Mouse (Mus musculus) monocyte, adult 5-6 weeks (primary cell): ENCODE data around the gene Oscp1. TPM values are rescaled to one million over a fixed set of nuclear protein-coding genes. Genes with fewer than 3 reads are reported as not detected.

ENCODE experiments used
- ATAC-seq: fragments of 153-309, 156-312 bp; replicated peaks from 2 replicates; pipeline ENCODE4 v1.8.0; 2017; ENCODE audit warnings: mild to moderate bottlenecking; ENCODE audit not compliant: low TSS enrichment, insufficient number of reproducible peaks, severe bottlenecking, poor library complexity, low FRiP score
- total RNA-seq: library from RNA; stranded (forward); fragments of 200-1000, 200-491, 200-594 nt; gene quantifications from 3 replicates; pipeline ENCODE4 v1.2.3, GENCODE M21; 2017

Gene Oscp1
- total RNA-seq, 1 experiment from 2014 or later: 0.19 TPM

GRCm38 (mm10) chr4:126131290-126132121 is 73.1 kb downstream of the Oscp1 start:
- ATAC-seq: peak; percentile 70

GRCm38 (mm10) chr4:126132636-126133264 is 74.4 kb downstream of the Oscp1 start:
- no peak for ATAC-seq

DNA sequence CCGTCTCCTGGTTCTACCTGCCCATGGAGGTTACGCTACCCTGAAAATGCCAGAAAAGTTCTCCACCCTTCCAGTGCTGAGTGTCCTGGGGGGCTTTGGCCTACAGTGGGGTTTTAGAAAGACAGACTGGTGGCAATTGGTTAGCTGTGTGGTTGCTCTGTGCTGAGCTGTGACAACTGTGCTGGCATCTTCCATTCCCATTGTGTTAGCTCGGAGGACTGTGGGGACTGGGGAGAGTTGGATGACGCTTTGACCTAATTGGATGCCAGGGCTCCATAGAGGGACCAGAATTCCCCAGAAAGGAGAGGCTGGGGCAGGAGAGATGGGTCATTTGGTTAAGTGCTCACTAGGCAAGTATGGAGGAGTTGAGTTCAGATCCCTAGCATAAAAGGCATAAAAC is 75.9 kb downstream of the Oscp1 start:
- no peak for ATAC-seq

DNA sequence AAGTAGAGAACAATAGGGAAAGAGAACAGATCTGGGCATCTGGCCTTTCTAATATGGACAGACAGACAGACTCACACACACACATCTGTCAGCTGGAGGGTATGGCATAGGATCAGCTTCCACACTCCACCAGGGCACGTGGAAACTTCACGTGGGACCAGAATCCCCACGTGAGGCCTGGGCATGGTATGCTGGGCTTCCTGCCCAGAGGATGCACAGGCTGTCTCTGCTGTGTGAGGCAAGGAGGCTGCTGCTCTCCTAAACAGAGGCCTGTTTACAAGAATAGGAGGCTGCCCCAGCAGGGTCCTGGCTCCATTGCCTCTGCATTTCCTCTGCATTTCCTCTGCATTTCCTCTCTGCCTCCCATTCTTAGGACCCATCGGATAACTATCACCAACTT is 76.3 kb downstream of the Oscp1 start:
- no peak for ATAC-seq

DNA sequence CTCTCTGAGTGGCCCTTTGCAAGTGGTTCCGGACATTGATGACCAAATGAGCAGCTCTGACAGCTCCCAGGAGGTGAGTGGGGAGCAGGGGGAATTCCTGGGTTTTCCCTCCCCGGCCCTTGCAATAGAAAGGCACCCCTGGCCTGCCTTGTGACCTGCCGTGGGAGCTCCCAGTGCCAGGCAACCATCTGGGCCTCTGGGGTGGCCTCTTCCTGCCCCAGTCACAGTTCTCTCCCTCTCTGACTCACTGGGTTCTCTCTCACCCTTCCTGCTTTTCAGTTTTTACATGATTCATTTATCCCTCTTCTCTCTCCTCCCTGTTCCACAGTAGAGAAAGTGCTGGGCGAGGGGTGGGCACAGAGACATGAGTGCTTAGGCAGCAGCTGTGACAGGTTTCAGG is 79.4 kb downstream of the Oscp1 start:
- ATAC-seq: no peak

DNA sequence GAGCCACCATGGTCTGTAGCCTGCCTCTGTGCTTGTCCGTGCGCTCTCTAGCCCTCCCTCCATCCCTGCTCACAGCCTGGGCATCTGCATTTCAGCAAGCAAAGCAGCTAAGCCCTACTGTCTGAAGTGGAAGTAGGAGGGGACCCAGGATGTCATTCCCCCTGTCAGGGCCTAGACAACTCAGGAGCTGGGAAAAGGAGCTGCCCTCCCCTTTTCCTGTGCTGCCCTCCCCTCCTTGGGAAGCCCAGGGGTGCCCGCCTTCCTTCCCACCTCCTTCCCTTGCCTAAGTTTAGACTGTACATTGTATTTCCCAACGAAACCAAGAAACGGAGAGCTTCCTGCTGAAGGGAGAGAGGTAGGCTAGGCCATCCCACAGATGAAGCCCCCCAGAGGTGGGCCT is 82.7 kb downstream of the Oscp1 start:
- no peak for ATAC-seq

Other genes with a start within 250 kb of the Oscp1 start
- 57.1 to 78.5 TPM (median 70.8 TPM) in 3 replicates for gene Csf3r, start 34.0 kb upstream of the Oscp1 start, total RNA-seq
- gene Mrps15, start 11.6 kb upstream of the Oscp1 start, total RNA-seq: 20.1 to 47.3 TPM (median 29.8 TPM) in 3 replicates
- gene Lsm10, start 38.1 kb downstream of the Oscp1 start, total RNA-seq: 14.4 to 20.7 TPM (median 16.1 TPM) in 3 replicates
- 37.1 to 68.5 TPM (median 61.2 TPM) in 3 replicates for gene Stk40, start 45.4 kb downstream of the Oscp1 start, total RNA-seq
- gene Eva1b, start 89.2 kb downstream of the Oscp1 start, total RNA-seq: 1.2 to 2.6 TPM (median 2.5 TPM) in 3 replicates
- gene Sh3d21, start 104.9 kb downstream of the Oscp1 start, total RNA-seq: 0.19 to 1.3 TPM in 2 of 3 replicates, not detected in the other
- 431 to 662 TPM (median 493 TPM) in 3 replicates for gene Thrap3, start 144.2 kb downstream of the Oscp1 start, total RNA-seq
- gene Map7d1, start 197.8 kb downstream of the Oscp1 start, total RNA-seq: 103 to 151 TPM (median 107 TPM) in 3 replicates
- gene Trappc3, start 203.8 kb downstream of the Oscp1 start, total RNA-seq: 46.3 to 53.6 TPM (median 51.4 TPM) in 3 replicates
- 1.5 to 3.7 TPM (median 1.8 TPM) in 3 replicates for gene Col8a2, start 228.2 kb downstream of the Oscp1 start, total RNA-seq